Mouse (Mus musculus): Measurements from ENCODE around the gene Tmem39a.

GRCm38 (mm10) chr16:38636682-38637081 is 78.2 kb downstream of the Tmem39a start:
- no peak for TF ChIP-seq CTCF (IDR thresholded peaks at IDR 0.05; ENCODE audit: insufficient read depth, low read depth, low read length)
- TF ChIP-seq POLR2A (IDR thresholded peaks at IDR 0.05; ENCODE audit: insufficient read depth, low read depth, low read length): no peak

All from olfactory bulb, adult 2 months (tissue).